Mouse (Mus musculus) forebrain, embryonic 11.5 days (tissue): Measurements from ENCODE around the gene Gm17545. TPM values are rescaled to one million over a fixed set of nuclear protein-coding genes. Genes with fewer than 3 reads are reported as not detected.

Experiments
- ATAC-seq: fragments of 200-750 bp; cut with Nextera tagmentation; replicated peaks from 2 replicates; pipeline ENCODE4 v1.8.0; 2017; ENCODE audit warnings: moderate TSS enrichment; ENCODE audit not compliant: low FRiP score
- DNase-seq: peaks from one replicate; pipeline ENCODE4 v3.0.0-alpha.2; 2017; ENCODE audit warnings: low spot score
- H3K27ac ChIP-seq: fragments of 300-500 bp; sonication (generic); 2 replicates; pipeline ENCODE4 v1.5.1; 2014; ENCODE audit warnings: low read depth, low read length
- H3K27me3 ChIP-seq: fragments of 300-500 bp; sonication (generic); 2 replicates; pipeline ENCODE4 v1.6.1; 2014; ENCODE audit warnings: mild to moderate bottlenecking, low read length, mixed read lengths; ENCODE audit not compliant: control insufficient read depth, insufficient read depth
- H3K36me3 ChIP-seq: fragments of 300-500 bp; sonication (generic); 2 replicates; pipeline ENCODE4 v1.6.1; 2014; ENCODE audit warnings: mild to moderate bottlenecking, low read length, moderate library complexity, mixed read lengths; ENCODE audit not compliant: control insufficient read depth, insufficient read depth
- H3K4me1 ChIP-seq: fragments of 300-500 bp; sonication (generic); replicated peaks from 2 replicates; pipeline ENCODE4 v1.6.1; 2014; ENCODE audit warnings: low read length, mixed read lengths; ENCODE audit not compliant: control insufficient read depth, insufficient read depth
- H3K4me2 ChIP-seq: fragments of 300-500 bp; sonication (generic); 2 replicates; pipeline ENCODE4 v1.6.1; 2014; ENCODE audit warnings: low read depth, mild to moderate bottlenecking, low read length, moderate library complexity, mixed read lengths; ENCODE audit not compliant: severe bottlenecking
- H3K4me3 ChIP-seq: fragments of 300-500 bp; sonication (generic); 2 replicates; pipeline ENCODE4 v1.5.1; 2014; ENCODE audit warnings: low read depth, low read length
- H3K9ac ChIP-seq: fragments of 300-500 bp; sonication (generic); 2 replicates; pipeline ENCODE4 v1.6.1; 2014; ENCODE audit warnings: low read length
- H3K9me3 ChIP-seq: fragments of 300-500 bp; sonication (generic); 2 replicates; pipeline ENCODE4 v1.6.1; 2016; ENCODE audit warnings: low read length, mixed read lengths; ENCODE audit not compliant: control insufficient read depth
- WGBS: fragments of 180-500 bp; shearing (Covaris S2); extraction: QIAGEN DNeasy Blood & Tissue Kit; methylation state at CpG from one replicate; pipeline ENCODE4 v1.1.7; 2014; 5-methylcytosine and 5-hydroxymethylcytosine counted together
- polyA plus RNA-seq: library from polyadenylated mRNA; unstranded; fragments of >200 nt; fragmentation: Nextera tagmentation; extraction: Ambion mirVana; gene quantifications from 2 replicates; pipeline ENCODE4 v1.2.1, GENCODE M21; 2014

Gene Gm17545
- polyA plus RNA-seq, 1 experiment from 2014 or later = not detected

- H3K4me1 ChIP-seq = peaks cover 4% of the 10 kb centered on the region; the same call in 1 of the 2 replicates
- H3K9me3 ChIP-seq = no peaks in the 10 kb centered on the region
- WGBS = 29% methylated on average over 5 of the region's 5 CpGs
- H3K9ac ChIP-seq = no peak overlapping the region
- no peak overlapping the region for H3K4me3 ChIP-seq
- H3K27ac ChIP-seq = no peak overlapping the region
- DNase-seq = no peak
- H3K27me3 ChIP-seq = no peaks in the 10 kb centered on the region
- H3K4me2 ChIP-seq = no peak overlapping the region
- no peak for ATAC-seq
- H3K36me3 ChIP-seq = no peaks in the 10 kb centered on the region
Observed at GRCm38 (mm10) chr9:22430315-22430840, 23.7 kb upstream of the Gm17545 start.

DNA sequence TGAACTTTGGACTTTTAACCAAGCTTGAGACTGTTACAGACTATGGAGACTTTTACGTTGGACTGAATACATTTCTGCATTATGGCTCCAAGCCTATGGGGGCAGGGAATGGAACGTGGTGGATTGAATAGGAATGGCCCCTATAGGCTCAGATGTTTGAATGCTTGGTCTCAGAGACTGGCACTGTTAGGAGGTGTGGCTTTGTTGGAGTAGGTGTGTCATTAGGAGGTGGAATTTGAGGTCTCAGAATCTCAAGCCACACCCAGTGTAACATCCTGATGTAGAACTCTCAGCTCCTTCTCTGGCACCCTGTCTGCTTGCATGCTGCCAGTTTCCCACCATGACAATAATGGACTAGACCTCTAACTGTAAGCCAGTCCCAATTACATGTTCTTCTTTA is 20.9 kb upstream of the Gm17545 start:
- Histone ChIP-seq H3K4me3 (no peak overlapping the region), H3K9me3 (no peaks in the 10 kb centered on the region), H3K27me3 (no peaks in the 10 kb centered on the region), H3K9ac (no peak overlapping the region), H3K4me2 (no peak overlapping the region), H3K36me3 (no peaks in the 10 kb centered on the region), H3K4me1 (peaks cover 4% of the 10 kb centered on the region; the same call in 1 of the 2 replicates), H3K27ac (no peak overlapping the region)
- ATAC-seq (no peak), DNase-seq (no peak)
- WGBS = 79% methylated on average over 2 of the region's 2 CpGs

GRCm38 (mm10) chr9:22434101-22434500 is 20.0 kb upstream of the Gm17545 start:
- H3K4me3 ChIP-seq = no peak overlapping the region
- H3K9ac ChIP-seq = no peak overlapping the region
- no peak for DNase-seq
- no peaks in the 10 kb centered on the region for H3K9me3 ChIP-seq
- WGBS = 92% methylated on average over 2 of the region's 2 CpGs
- H3K27ac ChIP-seq = no peak overlapping the region
- H3K4me2 ChIP-seq = no peak overlapping the region
- no peaks in the 10 kb centered on the region for H3K36me3 ChIP-seq
- ATAC-seq = no peak
- H3K27me3 ChIP-seq = no peaks in the 10 kb centered on the region
- H3K4me1 ChIP-seq = peaks cover 4% of the 10 kb centered on the region; the same call in 1 of the 2 replicates

GRCm38 (mm10) chr9:22438826-22439225 is 15.3 kb upstream of the Gm17545 start:
- H3K4me1 ChIP-seq = no peaks in the 10 kb centered on the region
- DNase-seq (no peak), ATAC-seq (no peak)
- WGBS = 68% methylated on average over 1 of the region's 1 CpGs
- no peaks in the 10 kb centered on the region for H3K27me3 ChIP-seq
- no peaks in the 10 kb centered on the region for H3K9me3 ChIP-seq
- H3K27ac ChIP-seq = no peak overlapping the region
- no peak overlapping the region for H3K4me2 ChIP-seq
- no peak overlapping the region for H3K4me3 ChIP-seq
- no peaks in the 10 kb centered on the region for H3K36me3 ChIP-seq
- no peak overlapping the region for H3K9ac ChIP-seq

DNA sequence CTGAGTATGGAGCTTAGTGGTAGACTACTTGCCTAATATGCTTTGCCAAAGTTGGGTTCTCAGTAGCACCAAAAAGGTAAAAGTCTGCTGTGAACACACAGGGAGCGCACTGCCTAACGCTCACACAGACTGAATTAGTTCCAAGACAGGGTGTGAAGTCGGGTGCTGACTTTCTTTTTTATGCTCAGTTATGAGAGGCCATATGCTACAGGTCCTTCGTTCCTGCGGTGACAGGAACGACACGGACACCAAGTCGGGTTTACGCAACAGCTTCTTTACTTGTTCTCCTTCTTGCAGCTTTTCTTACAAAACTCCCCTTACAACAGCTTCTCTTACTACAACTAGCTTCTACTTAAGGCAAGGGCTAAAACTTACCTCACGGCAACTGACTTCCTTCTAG is 10.9 kb upstream of the Gm17545 start:
- Histone ChIP-seq H3K4me2 (no peak overlapping the region), H3K4me1 (no peaks in the 10 kb centered on the region), H3K27me3 (no peaks in the 10 kb centered on the region), H3K4me3 (no peak overlapping the region), H3K36me3 (no peaks in the 10 kb centered on the region; the same call in 1 of the 2 replicates), H3K9ac (no peak overlapping the region), H3K9me3 (no peaks in the 10 kb centered on the region), H3K27ac (no peak overlapping the region)
- DNase-seq (no peak), ATAC-seq (no peak)
- 94% methylated on average over 10 of the region's 10 CpGs for WGBS

DNA sequence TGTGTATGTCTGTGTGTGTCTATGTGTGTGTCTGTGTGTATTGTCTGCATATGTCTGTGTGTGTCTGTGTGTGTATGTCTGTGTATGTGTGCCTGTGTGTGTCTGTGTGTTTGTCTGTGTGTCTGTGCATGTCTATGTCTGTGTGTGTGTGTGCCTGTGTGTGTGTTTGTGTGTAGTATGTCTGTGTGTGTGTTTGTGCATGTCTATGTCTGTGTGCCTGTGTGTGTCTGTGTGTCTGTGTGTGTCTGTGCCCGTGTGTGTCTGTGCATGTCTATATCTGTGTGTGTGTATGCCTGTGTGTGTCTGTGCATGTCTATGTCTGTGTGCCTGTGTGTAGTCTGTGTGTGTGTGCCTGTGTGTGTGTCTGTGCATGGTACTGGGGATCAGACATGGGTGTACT is 9.0 kb upstream of the Gm17545 start:
- H3K36me3 ChIP-seq = no peaks in the 10 kb centered on the region; the same call in 1 of the 2 replicates
- no peaks in the 10 kb centered on the region for H3K27me3 ChIP-seq
- no peak overlapping the region for H3K4me2 ChIP-seq
- DNase-seq (no peak), ATAC-seq (no peak)
- no peak overlapping the region for H3K9ac ChIP-seq
- H3K9me3 ChIP-seq = no peaks in the 10 kb centered on the region
- H3K4me3 ChIP-seq = no peak overlapping the region
- WGBS = 80% methylated on average over 1 of the region's 1 CpGs
- no peaks in the 10 kb centered on the region for H3K4me1 ChIP-seq
- no peak overlapping the region for H3K27ac ChIP-seq

DNA sequence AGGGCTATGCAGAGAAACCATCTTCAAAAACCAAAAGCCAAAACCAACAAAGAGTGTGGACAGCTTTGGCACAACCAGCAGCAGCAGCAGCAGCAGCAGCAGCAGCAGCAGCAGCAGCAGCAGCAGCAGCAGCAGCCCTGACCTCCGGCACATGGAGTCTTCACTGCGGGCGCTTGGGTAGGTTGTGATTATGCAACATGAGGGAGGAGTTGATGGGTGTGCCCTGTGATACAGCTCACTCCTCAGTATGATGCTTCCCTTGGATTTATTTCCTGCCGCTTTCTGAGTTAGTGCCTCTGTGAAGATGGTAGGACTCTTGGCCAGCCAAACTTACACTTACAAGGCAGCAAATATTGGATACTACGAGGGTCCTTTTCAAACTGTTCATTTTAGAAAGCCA is 6.9 kb upstream of the Gm17545 start:
- Histone ChIP-seq H3K9me3 (no peaks in the 10 kb centered on the region), H3K4me3 (no peak overlapping the region), H3K9ac (no peak overlapping the region), H3K4me2 (no peak overlapping the region), H3K4me1 (no peaks in the 10 kb centered on the region), H3K27ac (no peak overlapping the region), H3K36me3 (no peaks in the 10 kb centered on the region; the same call in 1 of the 2 replicates), H3K27me3 (no peaks in the 10 kb centered on the region)
- WGBS = 93% methylated on average over 5 of the region's 5 CpGs
- no peak for DNase-seq
- no peak for ATAC-seq

DNA sequence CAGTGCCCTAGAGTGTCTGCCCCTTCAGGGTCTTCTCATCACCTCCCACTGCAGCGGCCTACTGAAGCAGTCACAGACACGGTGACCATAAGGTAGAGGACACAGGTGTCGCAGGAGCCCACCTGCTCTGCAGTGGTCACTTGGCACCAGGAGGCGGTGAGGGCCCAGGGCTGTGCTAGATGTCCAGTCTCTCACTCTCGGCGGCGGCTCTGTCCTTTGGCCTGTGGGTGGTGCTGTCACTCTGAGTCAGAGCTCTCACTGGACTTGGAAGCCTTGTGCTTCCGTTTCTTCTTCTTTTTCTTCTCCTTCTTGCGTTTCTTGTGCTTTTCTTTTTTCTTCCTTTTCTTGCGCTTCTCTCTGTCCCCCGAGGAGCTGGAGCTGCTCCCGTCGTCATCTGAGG is 5.7 kb upstream of the Gm17545 start:
- ATAC-seq (no peak), DNase-seq (no peak)
- Histone ChIP-seq H3K27me3 (no peaks in the 10 kb centered on the region), H3K36me3 (peaks cover 5% of the 10 kb centered on the region; the same call in 1 of the 2 replicates), H3K27ac (no peak overlapping the region), H3K9me3 (no peaks in the 10 kb centered on the region), H3K4me2 (no peak overlapping the region), H3K4me1 (no peaks in the 10 kb centered on the region), H3K9ac (no peak overlapping the region), H3K4me3 (no peak overlapping the region)
- 86% methylated on average over 13 of the region's 13 CpGs for WGBS

- ATAC-seq = no peak
- 94% methylated on average over 6 of the region's 6 CpGs for WGBS
Observed at GRCm38 (mm10) chr9:22449209-22449608, 4.9 kb upstream of the Gm17545 start.

More at GRCm38 (mm10) chr9:22449209-22449608, 4.9 kb upstream of the Gm17545 start:
- H3K4me1 ChIP-seq = no peaks in the 10 kb centered on the region
- no peak overlapping the region for H3K4me3 ChIP-seq
- peaks cover 8% of the 10 kb centered on the region; the same call in 1 of the 2 replicates for H3K36me3 ChIP-seq
- DNase-seq = no peak
- no peak overlapping the region for H3K9ac ChIP-seq
- no peak overlapping the region for H3K4me2 ChIP-seq
- no peaks in the 10 kb centered on the region for H3K9me3 ChIP-seq
- H3K27ac ChIP-seq = no peak overlapping the region
- no peaks in the 10 kb centered on the region for H3K27me3 ChIP-seq
